Mouse (Mus musculus) left cerebral cortex, adult 11 months (tissue): ENCODE measurements around the gene Rps6ka2.
"Not testable (repeated sequence)": the region's sequence is repeated elsewhere in the genome, so short reads cannot be mapped to it uniquely, and the experiment has no call there.

ENCODE experiments used
- DNase-seq: peaks from one replicate; pipeline ENCODE4 v3.0.0; 2022; ENCODE audit warnings: low spot score

The Rps6ka2 gene

DNA sequence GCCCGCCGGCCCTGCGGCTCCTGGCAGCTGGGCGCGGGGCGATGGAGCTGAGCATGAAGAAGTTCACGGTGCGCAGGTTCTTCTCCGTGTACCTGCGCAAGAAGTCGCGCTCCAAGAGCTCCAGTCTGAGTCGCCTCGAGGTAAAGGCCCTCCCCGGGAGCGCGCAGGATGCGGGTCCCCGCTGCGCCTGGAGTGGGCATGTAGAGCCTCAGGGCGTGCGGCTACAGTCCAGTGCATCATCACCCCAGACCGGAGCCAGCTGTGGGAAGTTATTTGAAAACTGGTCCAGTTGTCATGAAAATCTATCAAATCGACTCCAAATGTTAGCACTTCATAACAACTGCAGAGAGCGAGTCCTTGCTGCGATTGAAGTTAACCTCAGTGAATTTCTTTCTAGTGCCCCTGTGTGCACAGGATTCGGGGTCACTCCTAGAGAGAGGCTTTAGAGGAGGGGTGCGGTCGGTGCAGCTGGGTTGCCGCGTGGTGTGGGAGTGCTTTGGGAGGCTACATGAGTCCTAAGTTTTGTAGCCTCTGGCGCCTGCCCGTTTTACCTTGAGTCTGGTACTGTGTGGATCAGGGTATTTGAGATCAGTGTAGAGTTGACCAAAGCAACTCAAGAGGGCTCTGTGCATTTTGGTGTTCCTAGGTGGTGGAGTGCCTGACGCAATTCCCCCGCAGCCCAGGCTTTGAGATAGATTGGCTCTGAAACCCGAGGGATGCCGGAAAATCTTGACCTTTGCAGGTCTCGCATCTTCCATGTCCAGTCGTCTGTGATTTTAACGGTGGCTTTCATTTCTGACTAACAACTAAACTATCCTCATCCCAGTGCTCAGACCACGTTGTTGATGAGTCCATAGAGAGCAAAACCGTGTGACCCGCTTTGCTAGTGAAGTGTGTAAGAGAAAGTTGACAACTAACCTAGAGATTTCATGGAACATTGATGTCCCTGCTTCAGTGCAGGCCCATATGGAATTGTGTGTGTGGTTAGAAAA lies 685 bp downstream of the Rps6ka2 start:
- DNase-seq = no peak

- DNase-seq = no peak
Measured at GRCm38 (mm10) chr17:7173331-7174028, 3.6 kb downstream of the Rps6ka2 start.

GRCm38 (mm10) chr17:7175293-7175692 lies 5.4 kb downstream of the Rps6ka2 start:
- DNase-seq = no peak

GRCm38 (mm10) chr17:7176394-7176793 lies 6.5 kb downstream of the Rps6ka2 start:
- no peak for DNase-seq

GRCm38 (mm10) chr17:7178196-7178595 lies 8.3 kb downstream of the Rps6ka2 start:
- DNase-seq = no peak

DNA sequence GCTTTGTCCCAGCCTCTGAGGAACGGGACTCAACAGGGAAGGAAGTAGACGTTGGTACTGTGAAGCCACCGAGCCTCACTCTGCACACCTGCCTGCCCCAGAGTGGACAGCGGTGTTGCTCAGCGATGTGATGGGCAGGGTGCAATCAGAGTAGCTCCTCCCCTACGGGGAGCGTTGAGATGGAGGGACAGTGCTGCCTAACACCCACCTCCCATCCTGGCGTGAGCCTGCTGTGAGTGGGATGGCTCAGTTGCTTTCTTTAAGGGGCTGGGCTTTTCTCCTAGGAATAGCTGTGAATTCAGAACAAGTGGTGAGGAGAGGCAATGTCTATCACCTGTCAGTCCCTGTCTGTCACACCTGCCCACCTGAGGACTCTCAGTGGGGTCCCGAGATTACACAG lies 12.3 kb downstream of the Rps6ka2 start:
- DNase-seq = no peak

- DNase-seq = not testable (repeated sequence)
Measured at GRCm38 (mm10) chr17:7187037-7187436, 17.1 kb downstream of the Rps6ka2 start.

GRCm38 (mm10) chr17:7189425-7189824 lies 19.5 kb downstream of the Rps6ka2 start:
- DNase-seq = no peak

GRCm38 (mm10) chr17:7189975-7190374 lies 20.1 kb downstream of the Rps6ka2 start:
- DNase-seq = no peak

DNA sequence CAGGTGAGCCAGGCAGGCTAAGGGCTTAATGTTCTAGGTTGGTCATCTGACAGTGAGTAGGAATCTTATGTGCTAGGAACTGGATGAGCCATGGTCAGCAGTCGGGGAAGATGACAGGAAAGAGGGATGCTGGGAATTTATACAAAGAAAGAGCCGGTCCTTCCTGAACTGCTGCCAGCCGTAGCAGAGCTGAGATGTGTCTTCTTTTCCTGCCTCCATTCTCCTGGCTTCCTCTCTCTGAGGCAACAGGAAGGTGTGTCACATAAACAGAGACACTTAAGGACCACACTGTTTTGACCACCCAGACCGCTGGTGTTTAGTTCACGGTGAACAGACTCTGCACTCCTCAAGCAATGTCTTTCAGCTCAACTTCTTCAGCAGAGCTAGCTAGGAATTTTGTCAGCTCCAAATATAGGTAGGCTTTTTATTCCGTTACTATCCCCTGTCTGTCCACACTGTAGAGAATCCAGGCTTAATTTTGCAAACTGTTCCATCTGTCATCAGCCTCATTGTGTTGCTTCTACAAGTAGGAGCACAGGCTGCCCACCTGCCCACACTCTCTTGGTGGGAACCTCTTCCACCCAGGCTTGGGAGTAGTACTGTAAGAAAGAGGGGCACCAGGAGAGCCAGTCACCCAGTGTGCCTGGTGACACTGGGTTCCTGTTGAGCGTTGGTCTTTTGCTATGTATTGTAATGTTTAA lies 24.4 kb downstream of the Rps6ka2 start:
- DNase-seq = no peak

DNA sequence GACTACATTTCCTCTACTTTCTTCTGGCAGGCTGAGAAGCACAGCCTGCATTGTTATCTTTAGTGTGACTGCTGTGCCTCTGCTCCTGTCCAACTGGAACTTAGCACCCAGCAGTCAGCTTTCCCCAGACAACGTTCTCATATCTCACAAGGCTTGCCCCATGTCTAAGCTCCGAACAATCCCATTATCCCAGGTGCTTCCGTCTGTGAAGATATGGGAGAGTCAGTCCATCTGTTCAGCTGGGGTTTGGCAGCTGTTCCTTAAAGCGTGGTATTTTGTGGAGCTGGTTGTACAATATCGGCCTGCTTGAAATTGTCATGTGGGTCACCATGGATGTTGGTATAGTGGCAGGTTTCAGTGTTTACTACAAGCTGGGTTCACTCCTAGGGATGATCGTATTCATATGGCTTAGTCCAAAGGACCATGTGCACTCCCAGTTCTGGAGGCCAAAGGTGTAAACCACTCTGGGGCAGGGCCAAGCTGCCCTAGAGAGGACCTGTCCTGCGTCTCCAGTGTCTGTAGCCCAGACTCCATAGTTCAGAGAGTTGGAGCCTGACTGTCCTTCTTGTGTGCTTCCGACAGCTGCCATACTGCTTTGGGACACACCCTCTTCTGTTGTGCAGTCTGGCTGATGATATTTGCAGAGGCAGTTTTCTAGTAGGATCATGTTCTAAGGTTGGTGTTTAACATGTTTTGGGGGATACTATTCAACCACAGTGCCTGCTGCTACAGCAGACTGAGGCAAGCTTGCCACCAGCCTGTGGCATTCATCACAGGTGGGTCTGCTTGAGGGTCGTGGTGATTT lies 27.4 kb downstream of the Rps6ka2 start:
- DNase-seq = no peak

GRCm38 (mm10) chr17:7204771-7205406 lies 35.0 kb downstream of the Rps6ka2 start:
- DNase-seq = no peak

DNA sequence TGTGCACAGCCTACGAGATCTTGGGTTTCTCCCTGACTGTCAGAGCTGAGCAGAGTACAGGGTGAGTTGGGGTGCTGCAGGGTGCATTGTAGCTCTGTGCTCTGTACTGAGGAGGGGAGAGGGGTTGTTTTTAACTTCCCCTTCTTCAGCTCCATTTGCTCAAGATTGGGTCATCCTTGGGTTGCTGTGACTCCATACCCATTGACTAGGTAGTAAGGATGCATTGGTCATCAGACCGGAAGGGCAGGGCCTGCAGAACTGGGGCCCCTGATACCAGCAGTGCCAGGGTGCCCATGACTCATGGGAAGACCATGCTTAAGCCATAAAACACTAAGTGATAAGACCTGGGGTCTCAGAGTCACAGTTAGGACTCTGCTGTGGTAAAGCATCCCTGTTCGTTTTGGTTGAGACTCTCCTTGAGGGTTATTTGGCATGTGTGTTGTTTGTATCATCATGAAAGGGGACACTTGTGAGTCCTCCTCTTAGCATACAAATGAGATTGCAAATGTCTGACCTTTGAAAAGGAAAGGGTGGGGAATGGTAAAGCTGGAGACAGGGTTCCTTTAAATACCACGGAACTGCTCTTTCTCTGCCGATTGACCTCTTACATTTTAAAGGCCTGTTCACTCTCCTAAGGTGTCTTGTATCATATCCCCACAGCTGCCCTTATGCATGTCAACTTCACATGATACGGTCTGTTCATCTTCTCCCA lies 36.7 kb downstream of the Rps6ka2 start:
- no peak for DNase-seq

GRCm38 (mm10) chr17:7210648-7211047 lies 40.7 kb downstream of the Rps6ka2 start:
- DNase-seq = no peak

GRCm38 (mm10) chr17:7211893-7212292 lies 42.0 kb downstream of the Rps6ka2 start:
- no peak for DNase-seq

GRCm38 (mm10) chr17:7213214-7213613 lies 43.3 kb downstream of the Rps6ka2 start:
- DNase-seq = no peak

GRCm38 (mm10) chr17:7214061-7214460 lies 44.1 kb downstream of the Rps6ka2 start:
- peak; percentile 73 for DNase-seq

- no peak for DNase-seq
Measured at GRCm38 (mm10) chr17:7217791-7218329, 47.9 kb downstream of the Rps6ka2 start.

- no peak for DNase-seq
Measured at GRCm38 (mm10) chr17:7218396-7218795, 48.5 kb downstream of the Rps6ka2 start.

DNA sequence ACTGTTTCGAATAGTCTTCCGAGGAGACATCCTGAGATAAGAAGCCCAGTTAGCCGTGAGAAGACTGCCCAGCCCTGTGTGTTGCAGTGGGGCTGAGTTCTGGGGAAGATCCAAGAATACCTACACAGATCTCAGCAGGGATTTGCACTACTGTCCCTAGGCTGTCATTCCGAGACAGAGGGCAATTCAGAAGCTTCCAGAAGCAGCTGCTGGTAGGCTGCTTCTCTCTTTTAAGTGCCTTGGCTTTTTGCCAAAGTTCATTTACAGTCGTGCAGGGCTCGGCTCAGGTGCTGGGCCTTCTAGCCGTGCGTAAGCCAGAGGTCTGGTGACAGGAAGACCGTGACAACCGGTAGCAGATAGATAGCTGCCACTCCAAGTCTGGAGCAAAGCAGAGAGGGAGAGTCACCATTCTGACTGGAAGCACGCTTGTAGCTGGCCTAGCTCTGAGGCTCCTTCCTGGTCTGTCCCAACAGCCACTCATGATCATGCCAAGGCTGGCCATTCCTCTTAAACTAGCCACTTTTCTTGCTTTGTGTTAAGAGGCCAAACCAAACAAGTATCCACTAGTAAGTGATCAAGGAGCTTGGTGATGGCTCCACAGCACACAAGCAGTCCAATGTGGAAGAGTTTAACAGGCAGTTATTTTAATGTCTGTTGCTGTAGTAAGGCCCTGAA lies 49.3 kb downstream of the Rps6ka2 start:
- DNase-seq = no peak
